Mouse (Mus musculus): ENCODE measurements around the gene Pcsk6.

DNA sequence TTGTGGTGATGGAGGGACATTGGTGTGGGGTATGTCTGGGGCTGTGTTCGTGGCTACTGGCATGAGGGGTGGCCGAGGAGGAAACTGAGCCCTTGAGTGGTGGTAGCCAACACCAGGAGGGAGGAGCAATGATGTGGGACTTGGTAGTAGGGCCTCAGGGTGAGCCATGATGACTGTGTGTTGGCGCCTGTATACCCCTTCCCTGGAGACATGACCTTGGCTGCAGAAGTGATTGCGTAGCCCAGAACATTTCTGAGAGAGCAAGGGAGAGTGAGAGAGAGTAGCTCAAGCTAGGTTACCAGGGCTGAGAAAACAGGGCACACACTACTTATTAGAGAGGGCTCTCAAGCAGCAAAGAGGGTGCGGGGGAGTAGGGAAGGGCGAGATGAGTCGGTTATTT is 30.3 kb downstream of the Pcsk6 start:
- TF ChIP-seq CTCF (IDR thresholded peaks at IDR 0.05 in 2 of 3, conservative IDR thresholded peaks at IDR 0.05 in 1 of 3; ENCODE audit: control insufficient read depth in 1 of 3, insufficient read depth in 1 of 3, low read depth in 2 of 3, low read length in 3 of 3, poor library complexity in 1 of 3, severe bottlenecking in 1 of 3) (no peak), MAZ (IDR thresholded peaks at IDR 0.05; ENCODE audit: low read depth, low read length) (no peak), TCF12 (IDR thresholded peaks at IDR 0.05; ENCODE audit: low read depth, low read length) (no peak), POLR2A (IDR thresholded peaks at IDR 0.05; ENCODE audit: control insufficient read depth in 1 of 2, insufficient read depth in 1 of 2, low read depth in 1 of 2, low read length in 2 of 2, poor library complexity in 1 of 2) (no peak), EP300 (IDR thresholded peaks at IDR 0.05; ENCODE audit: low read depth in 1 of 2, low read length in 2 of 2) (no peak), MYC (IDR thresholded peaks at IDR 0.05; ENCODE audit: low read depth, low read length) (no peak), RAD21 (IDR thresholded peaks at IDR 0.05; ENCODE audit: low read depth, low read length) (no peak), CHD2 (IDR thresholded peaks at IDR 0.05; ENCODE audit: low read length) (no peak), MAFK (IDR thresholded peaks at IDR 0.05; ENCODE audit: borderline replicate concordance, low read depth, low read length) (no peak), MAX (IDR thresholded peaks at IDR 0.05; ENCODE audit: low read length) (no peak), ZNF384 (IDR thresholded peaks at IDR 0.05; ENCODE audit: low read depth, low read length) (no peak)
